Mouse (Mus musculus) lung, embryonic 14.5 days (tissue): ENCODE measurements around the gene Gm2035. TPM values are rescaled to one million over a fixed set of nuclear protein-coding genes. Genes with fewer than 3 reads are reported as not detected.
"Not testable (repeated sequence)": the region's sequence is repeated elsewhere in the genome, so short reads cannot be mapped to it uniquely, and the experiment has no call there.

Experiments
- ATAC-seq: fragments of 200-750 bp; cut with Nextera tagmentation; 2 replicates; pipeline ENCODE4 v1.8.0; 2017; ENCODE audit warnings: mild to moderate bottlenecking, moderate TSS enrichment, moderate library complexity; ENCODE audit not compliant: insufficient read depth
- DNase-seq: peaks from one replicate; pipeline ENCODE4 v3.0.0-alpha.2; 2015
- H3K27ac ChIP-seq: fragments of 300-500 bp; sonication (generic); 2 replicates; pipeline ENCODE4 v1.5.1; 2014; ENCODE audit warnings: low read depth, mild to moderate bottlenecking, moderate library complexity
- H3K27me3 ChIP-seq: fragments of 300-500 bp; sonication (generic); 2 replicates; pipeline ENCODE4 v1.6.1; 2014; ENCODE audit warnings: low read length, control low read depth; ENCODE audit not compliant: insufficient read depth
- H3K36me3 ChIP-seq: fragments of 300-500 bp; sonication (generic); 2 replicates; pipeline ENCODE4 v1.6.1; 2014; ENCODE audit warnings: control low read depth; ENCODE audit not compliant: insufficient read depth
- H3K4me1 ChIP-seq: fragments of 300-500 bp; sonication (generic); 2 replicates; pipeline ENCODE4 v1.6.1; 2014; ENCODE audit warnings: antibody characterized with exemption, control low read depth; ENCODE audit not compliant: insufficient read depth
- H3K4me2 ChIP-seq: fragments of 300-500 bp; sonication (generic); 2 replicates; pipeline ENCODE4 v1.6.1; 2014; ENCODE audit warnings: mild to moderate bottlenecking
- H3K4me3 ChIP-seq: fragments of 300-500 bp; sonication (generic); 2 replicates; pipeline ENCODE4 v1.5.1; 2014; ENCODE audit warnings: low read depth, low read length
- H3K9ac ChIP-seq: fragments of 300-500 bp; sonication (generic); 2 replicates; pipeline ENCODE4 v1.6.1; 2014
- H3K9me3 ChIP-seq: fragments of 300-500 bp; sonication (generic); 2 replicates; pipeline ENCODE4 v1.6.1; 2016; ENCODE audit warnings: low read depth, low read length, control low read depth
- WGBS: fragments of 180-500 bp; shearing (Covaris S2); extraction: QIAGEN DNeasy Blood & Tissue Kit; methylation state at CpG from one replicate; pipeline ENCODE4 v1.1.7; 2014; 5-methylcytosine and 5-hydroxymethylcytosine counted together
- polyA plus RNA-seq: library from polyadenylated mRNA; unstranded; fragments of >200 nt; fragmentation: Nextera tagmentation; extraction: Ambion mirVana; gene quantifications from 2 replicates; pipeline ENCODE4 v1.2.1, GENCODE M21; 2014

Gm2035 gene
- polyA plus RNA-seq = not detected in 2 replicates

GRCm38 (mm10) chr12:87919721-87920120 is at the start of gene Gm2035:
Gene Gm2035, minus strand, starts transcription at chr12:87919857.
- ATAC-seq, H3K27ac ChIP-seq: not testable (repeated sequence)

GRCm38 (mm10) chr12:87953780-87954179 is 34.1 kb upstream of the Gm2035 start, which contains the start of gene Gm2042:
Gene Gm2042, plus strand, starts transcription at chr12:87954080.
- not testable (repeated sequence) for H3K36me3 ChIP-seq, H3K9me3 ChIP-seq, ATAC-seq, DNase-seq, H3K4me3 ChIP-seq, H3K4me1 ChIP-seq, H3K4me2 ChIP-seq, H3K9ac ChIP-seq, H3K27me3 ChIP-seq, H3K27ac ChIP-seq
- WGBS = 74% methylated on average over 2 of the region's 2 CpGs

More at GRCm38 (mm10) chr12:87919721-87920120, at the start of gene Gm2035:
- not testable (repeated sequence) for H3K9me3 ChIP-seq, H3K4me2 ChIP-seq, DNase-seq, H3K36me3 ChIP-seq, H3K9ac ChIP-seq, H3K27me3 ChIP-seq, H3K4me1 ChIP-seq, H3K4me3 ChIP-seq
- WGBS = 53% methylated on average over 2 of the region's 2 CpGs

- ATAC-seq, H3K27ac ChIP-seq, H3K9ac ChIP-seq, H3K27me3 ChIP-seq, H3K4me1 ChIP-seq, DNase-seq, H3K4me2 ChIP-seq, H3K4me3 ChIP-seq, H3K9me3 ChIP-seq, H3K36me3 ChIP-seq: not testable (repeated sequence)
- WGBS = 60% methylated on average over 1 of the region's 1 CpGs
Observed at GRCm38 (mm10) chr12:87895070-87895469, 24.6 kb downstream of the Gm2035 start, which contains the start of gene Gm2022. Gene Gm2022, plus strand, starts transcription at chr12:87895370.

- ATAC-seq, H3K9ac ChIP-seq, H3K4me3 ChIP-seq, H3K27me3 ChIP-seq, H3K36me3 ChIP-seq, H3K4me1 ChIP-seq, H3K27ac ChIP-seq, DNase-seq, H3K4me2 ChIP-seq, H3K9me3 ChIP-seq: not testable (repeated sequence)
- WGBS = 78% methylated on average over 5 of the region's 5 CpGs
Observed at GRCm38 (mm10) chr12:87873772-87874171, 45.9 kb downstream of the Gm2035 start, which contains the start of gene Gm2016. Gene Gm2016, plus strand, starts transcription at chr12:87874072.

Other genes with a start within 250 kb of the Gm2035 start
- gene Gm21319, start 144.1 kb downstream of the Gm2035 start, polyA plus RNA-seq = not detected in 2 replicates
- not detected in 2 replicates for gene Gm21936, start 124.3 kb downstream of the Gm2035 start, polyA plus RNA-seq
- gene BB287469, start 103.3 kb downstream of the Gm2035 start, polyA plus RNA-seq = not detected in 2 replicates
- gene Gm2001, start 77.5 kb downstream of the Gm2035 start, polyA plus RNA-seq = not detected in 2 replicates
- gene Gm2016, start 45.8 kb downstream of the Gm2035 start, polyA plus RNA-seq = not detected in 2 replicates
- gene Gm2022, start 24.5 kb downstream of the Gm2035 start, polyA plus RNA-seq = not detected in 2 replicates
- not detected in 2 replicates for gene Gm2042, start 34.2 kb upstream of the Gm2035 start, polyA plus RNA-seq
- gene Gm2075, start 92.0 kb upstream of the Gm2035 start, polyA plus RNA-seq = not detected in 2 replicates
- not detected in 2 replicates for gene Gm6803, start 98.9 kb upstream of the Gm2035 start, polyA plus RNA-seq
- not detected in 2 replicates for gene Gm2056, start 107.1 kb upstream of the Gm2035 start, polyA plus RNA-seq
- gene Gm16368, start 163.8 kb upstream of the Gm2035 start, polyA plus RNA-seq = not detected in 2 replicates